Mouse (Mus musculus) midbrain, embryonic 10.5 days (tissue): ENCODE measurements around the gene Exoc3l. TPM values are rescaled to one million over a fixed set of nuclear protein-coding genes. Genes with fewer than 3 reads are reported as not detected.
A peak's percentile ranks its signal among the peaks of the same experiment; 100 is the strongest.

ENCODE experiments used
- DNase-seq: peaks from one replicate; pipeline ENCODE4 v3.0.0-alpha.2; 2017; ENCODE audit warnings: low spot score
- H3K27ac ChIP-seq: fragments of 300-500 bp; sonication (generic); replicated peaks from 2 replicates; pipeline ENCODE4 v1.5.1; 2016; ENCODE audit warnings: mild to moderate bottlenecking
- H3K27me3 ChIP-seq: fragments of 300-500 bp; sonication (generic); 2 replicates; pipeline ENCODE4 v1.6.1; 2016; ENCODE audit warnings: low read depth, mild to moderate bottlenecking; ENCODE audit not compliant: poor library complexity, severe bottlenecking
- H3K36me3 ChIP-seq: fragments of 300-500 bp; sonication (generic); 2 replicates; pipeline ENCODE4 v1.6.1; 2016; ENCODE audit warnings: mild to moderate bottlenecking, moderate library complexity
- H3K4me1 ChIP-seq: fragments of 300-500 bp; sonication (generic); 2 replicates; pipeline ENCODE4 v1.6.1; 2016
- H3K4me3 ChIP-seq: fragments of 300-500 bp; sonication (generic); 2 replicates; pipeline ENCODE4 v1.5.1; 2016; ENCODE audit warnings: mild to moderate bottlenecking, moderate library complexity
- H3K9me3 ChIP-seq: fragments of 300-500 bp; sonication (generic); replicated peaks from 2 replicates; pipeline ENCODE4 v1.6.1; 2016; ENCODE audit warnings: mild to moderate bottlenecking
- WGBS: fragments of 180-500 bp; shearing (Covaris S2); methylation state at CpG from one replicate; pipeline ENCODE4 v1.1.7; 2016; 5-methylcytosine and 5-hydroxymethylcytosine counted together
- polyA plus RNA-seq: library from polyadenylated mRNA; unstranded; fragments of >200 nt; fragmentation: Nextera tagmentation; extraction: Ambion mirVana; gene quantifications from 2 replicates; pipeline ENCODE4 v1.2.1, GENCODE M21; 2016

Gene Exoc3l
- polyA plus RNA-seq, 1 experiment from 2014 or later: 11.4 TPM

GRCm38 (mm10) chr8:105309142-105309847 lies 13.4 kb upstream of the Exoc3l start:
- H3K27ac ChIP-seq: no peak overlapping the region
- peaks cover 93% of the 10 kb centered on the region for H3K36me3 ChIP-seq
- DNase-seq: no peak
- WGBS: 83% methylated on average over 15 of the region's 15 CpGs
- H3K27me3 ChIP-seq: no peaks in the 10 kb centered on the region
- no peaks in the 10 kb centered on the region for H3K9me3 ChIP-seq
- peaks cover 18% of the 10 kb centered on the region for H3K4me1 ChIP-seq
- H3K4me3 ChIP-seq: no peak overlapping the region

- 95% methylated on average over 10 of the region's 10 CpGs for WGBS
- H3K36me3 ChIP-seq: peaks cover 93% of the 10 kb centered on the region
Observed at GRCm38 (mm10) chr8:105308428-105308827, 12.5 kb upstream of the Exoc3l start.

GRCm38 (mm10) chr8:105307670-105308069 lies 11.8 kb upstream of the Exoc3l start:
- no peaks in the 10 kb centered on the region for H3K9me3 ChIP-seq
- peaks cover 14% of the 10 kb centered on the region for H3K4me1 ChIP-seq
- H3K27me3 ChIP-seq: no peaks in the 10 kb centered on the region
- H3K27ac ChIP-seq: no peak overlapping the region
- WGBS: 93% methylated on average over 13 of the region's 13 CpGs
- no peak overlapping the region for H3K4me3 ChIP-seq
- DNase-seq: no peak
- H3K36me3 ChIP-seq: peaks cover 93% of the 10 kb centered on the region

More at GRCm38 (mm10) chr8:105308428-105308827, 12.5 kb upstream of the Exoc3l start:
- H3K27ac ChIP-seq: no peak overlapping the region
- no peaks in the 10 kb centered on the region for H3K9me3 ChIP-seq
- no peak overlapping the region for H3K4me3 ChIP-seq
- no peaks in the 10 kb centered on the region for H3K27me3 ChIP-seq
- no peak for DNase-seq
- peaks cover 14% of the 10 kb centered on the region for H3K4me1 ChIP-seq

- Histone ChIP-seq H3K9me3 (no peaks in the 10 kb centered on the region), H3K27ac (peak overlapping the region; percentile 61; the same call in 1 of the 2 replicates), H3K4me3 (peak overlapping the region; percentile 42), H3K27me3 (no peaks in the 10 kb centered on the region), H3K36me3 (peaks cover 93% of the 10 kb centered on the region), H3K4me1 (peaks cover 14% of the 10 kb centered on the region)
- 68% methylated on average over 5 of the region's 5 CpGs for WGBS
- no peak for DNase-seq
Observed at GRCm38 (mm10) chr8:105306146-105306691, 10.3 kb upstream of the Exoc3l start.

- Histone ChIP-seq H3K4me3 (peak within 1 kb of the TSS; percentile 42), H3K9me3 (no peaks in the 10 kb centered on the region), H3K4me1 (peaks cover 14% of the 10 kb centered on the region), H3K27ac (peak within 1 kb of the TSS; percentile 61), H3K27me3 (no peaks in the 10 kb centered on the region), H3K36me3 (peaks cover 95% of the 10 kb centered on the region)
- peak; percentile 42 for DNase-seq
- WGBS: 9% methylated on average over 30 of the region's 30 CpGs
Observed at GRCm38 (mm10) chr8:105305211-105306145, 9.6 kb upstream of the Exoc3l start, which contains the start of gene Elmo3. Gene Elmo3 (plus strand): TSS chr8:105305601.

- H3K27me3 ChIP-seq: no peaks in the 10 kb centered on the region
- peaks cover 95% of the 10 kb centered on the region for H3K36me3 ChIP-seq
- H3K4me1 ChIP-seq: peaks cover 14% of the 10 kb centered on the region
- 89% methylated on average over 9 of the region's 9 CpGs for WGBS
- H3K27ac ChIP-seq: no peak overlapping the region
- no peaks in the 10 kb centered on the region for H3K9me3 ChIP-seq
- no peak for DNase-seq
- H3K4me3 ChIP-seq: no peak overlapping the region
Observed at GRCm38 (mm10) chr8:105304325-105305210, 8.7 kb upstream of the Exoc3l start.

GRCm38 (mm10) chr8:105303874-105304273 lies 8.0 kb upstream of the Exoc3l start:
- Histone ChIP-seq H3K4me1 (peaks cover 18% of the 10 kb centered on the region), H3K4me3 (no peak overlapping the region)
- WGBS: 90% methylated on average over 9 of the region's 9 CpGs

GRCm38 (mm10) chr8:105303396-105303795 lies 7.5 kb upstream of the Exoc3l start:
- H3K27me3 ChIP-seq: no peaks in the 10 kb centered on the region
- H3K27ac ChIP-seq: no peak overlapping the region

More at GRCm38 (mm10) chr8:105303874-105304273, 8.0 kb upstream of the Exoc3l start:
- Histone ChIP-seq H3K27me3 (no peaks in the 10 kb centered on the region), H3K36me3 (peaks cover 94% of the 10 kb centered on the region), H3K9me3 (no peaks in the 10 kb centered on the region), H3K27ac (no peak overlapping the region)
- no peak for DNase-seq

GRCm38 (mm10) chr8:105299962-105300361 lies 4.1 kb upstream of the Exoc3l start:
- Histone ChIP-seq H3K27ac (no peak overlapping the region), H3K36me3 (peaks cover 65% of the 10 kb centered on the region), H3K4me3 (0 out of 2 replicates have a peak overlapping the region, but pooled peaks have one; percentile 14), H3K9me3 (no peaks in the 10 kb centered on the region), H3K4me1 (peaks cover 23% of the 10 kb centered on the region), H3K27me3 (no peaks in the 10 kb centered on the region)
- 95% methylated on average over 8 of the region's 8 CpGs for whole genome bisulfite sequencing
- no peak for DNase-seq

More at GRCm38 (mm10) chr8:105303396-105303795, 7.5 kb upstream of the Exoc3l start:
- Histone ChIP-seq H3K9me3 (no peaks in the 10 kb centered on the region), H3K4me3 (no peak overlapping the region), H3K4me1 (peaks cover 23% of the 10 kb centered on the region), H3K36me3 (peaks cover 94% of the 10 kb centered on the region)
- DNase-seq: no peak
- 88% methylated on average over 8 of the region's 8 CpGs for WGBS

- H3K36me3 ChIP-seq: peaks cover 51% of the 10 kb centered on the region
- H3K27me3 ChIP-seq: peaks cover under 1% of the 10 kb centered on the region; the same call in 1 of the 2 replicates
- DNase-seq: no peak
- peak overlapping the region; percentile 84 for H3K27ac ChIP-seq
- peaks cover 23% of the 10 kb centered on the region for H3K4me1 ChIP-seq
- H3K4me3 ChIP-seq: peak overlapping the region; percentile 90
- 66% methylated on average over 18 of the region's 18 CpGs for WGBS
- no peaks in the 10 kb centered on the region for H3K9me3 ChIP-seq
Observed at GRCm38 (mm10) chr8:105298351-105299252, 2.7 kb upstream of the Exoc3l start.
